Mouse (Mus musculus) adrenal gland, adult 18-20 months (tissue): ENCODE measurements at regions not wholly inside any gene's neighbourhood (a gene's known extent, or its start where the extent isn't known, plus 50 kb on each side); places are given as distances from the start of the nearest gene placed in this dataset.

Experiments
- DNase-seq, 2 experiments: peaks; one replicate each; pipeline ENCODE4 v3.0.0; 2021 to 2022; ENCODE audit warnings: low spot score in 2 of 2

GRCm38 (mm10) chr4:9010381-9011128 is 771.7 kb upstream of the Car8 start:
- no peak for DNase-seq

GRCm38 (mm10) chr4:9009656-9010055 is 770.8 kb upstream of the Car8 start:
- no peak for DNase-seq

GRCm38 (mm10) chr4:9005938-9006626 is 767.2 kb upstream of the Car8 start:
- DNase-seq: no peak

- no peak for DNase-seq
Observed at GRCm38 (mm10) chr4:9003891-9004290, 765.0 kb upstream of the Car8 start.

GRCm38 (mm10) chr4:9002380-9002779 is 763.5 kb upstream of the Car8 start:
- no peak for DNase-seq

- DNase-seq: no peak
Observed at GRCm38 (mm10) chr4:8998606-8999005, 759.8 kb upstream of the Car8 start.

- no peak for DNase-seq
Observed at GRCm38 (mm10) chr4:8992171-8992570, 753.3 kb upstream of the Car8 start.

GRCm38 (mm10) chr4:8990551-8990950 is 751.7 kb upstream of the Car8 start:
- DNase-seq: no peak

GRCm38 (mm10) chr4:8989614-8990013 is 750.8 kb upstream of the Car8 start:
- no peak for DNase-seq

GRCm38 (mm10) chr4:8989110-8989509 is 750.3 kb upstream of the Car8 start:
- no peak for DNase-seq

- no peak for DNase-seq
Observed at GRCm38 (mm10) chr4:8988345-8988733, 749.5 kb upstream of the Car8 start.

- no peak for DNase-seq
Observed at GRCm38 (mm10) chr4:8987544-8988344, 748.9 kb upstream of the Car8 start.

GRCm38 (mm10) chr4:8986394-8987091 is 747.7 kb upstream of the Car8 start:
- DNase-seq: no peak

GRCm38 (mm10) chr4:8984059-8984606 is 745.3 kb upstream of the Car8 start:
- no peak for DNase-seq

- no peak for DNase-seq
Observed at GRCm38 (mm10) chr4:8978949-8979348, 740.1 kb upstream of the Car8 start.

GRCm38 (mm10) chr4:8969951-8970455 is 731.2 kb upstream of the Car8 start:
- peak in 1 of 2 experiments; percentile 36 for DNase-seq

- peak; percentile 67 for DNase-seq
Observed at GRCm38 (mm10) chr4:8968741-8969140, 729.9 kb upstream of the Car8 start.

GRCm38 (mm10) chr4:8967986-8968385 is 729.1 kb upstream of the Car8 start:
- DNase-seq: no peak

- no peak for DNase-seq
Observed at GRCm38 (mm10) chr4:8965563-8965962, 726.7 kb upstream of the Car8 start.

GRCm38 (mm10) chr4:8962959-8963572 is 724.2 kb upstream of the Car8 start:
- DNase-seq: no peak
